Mouse (Mus musculus): Measurements from ENCODE around the gene BC004004.
"Not testable (repeated sequence)": the region's sequence is repeated elsewhere in the genome, so short reads cannot be mapped to it uniquely, and the experiment has no call there.

The BC004004 gene

DNA sequence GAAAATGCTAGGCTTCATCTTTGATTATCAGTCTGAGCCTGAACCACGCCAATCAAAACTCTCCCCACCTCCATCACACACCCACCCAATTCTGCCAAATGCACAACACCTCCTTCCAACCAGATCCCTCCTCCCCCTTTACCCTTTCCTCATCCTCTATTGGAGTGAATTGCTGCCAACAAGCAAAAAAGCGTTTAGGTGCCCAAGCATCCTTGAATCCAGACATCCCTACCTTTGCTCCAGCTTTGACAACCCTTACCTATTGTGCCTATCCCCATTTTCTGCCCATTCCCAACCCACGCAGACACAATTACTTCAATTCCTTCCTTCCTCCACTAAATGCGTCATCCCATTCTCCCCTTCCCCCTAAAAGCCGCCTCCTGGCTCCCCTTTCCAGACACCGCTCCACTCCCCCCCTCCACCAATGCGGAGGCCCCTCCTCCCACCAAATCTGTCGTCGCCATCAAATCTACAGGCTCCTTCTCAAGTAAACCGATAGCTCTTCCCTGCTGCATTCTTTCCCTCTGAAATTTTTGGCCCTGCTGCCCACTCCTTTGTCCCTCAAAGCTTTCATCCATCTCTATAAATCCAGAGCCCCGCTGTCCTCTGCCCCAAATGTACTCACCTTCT is 78.0 kb downstream of the BC004004 start:
- no peak for DNase-seq (ENCODE audit: low read depth, low spot score)

DNA sequence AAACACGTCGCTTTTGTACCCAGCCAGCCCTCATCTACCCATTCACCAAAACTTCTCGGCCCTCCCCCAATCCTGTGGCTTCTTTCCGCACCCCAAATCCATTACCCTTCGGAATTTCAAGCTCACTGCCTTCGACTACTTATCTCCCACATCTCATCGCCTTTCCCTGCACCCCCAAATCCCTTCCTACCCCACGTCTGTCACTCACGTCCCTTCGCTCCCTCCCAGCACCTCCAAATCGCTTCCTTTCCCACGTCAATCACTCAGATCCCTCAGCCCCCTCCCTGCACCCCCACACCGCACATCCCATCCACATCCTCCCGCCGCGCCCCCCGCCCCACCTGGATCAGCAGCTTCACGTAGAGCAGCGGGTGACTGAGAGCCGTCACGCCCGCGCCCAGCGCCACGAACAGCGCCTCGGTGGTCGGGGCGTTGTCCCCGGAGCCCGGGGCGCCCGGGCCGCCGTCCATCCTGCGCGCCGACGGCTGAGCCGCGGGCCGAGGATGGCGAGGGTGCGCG is 78.6 kb downstream of the BC004004 start:
- no peak for DNase-seq (ENCODE audit: low read depth, low spot score)

DNA sequence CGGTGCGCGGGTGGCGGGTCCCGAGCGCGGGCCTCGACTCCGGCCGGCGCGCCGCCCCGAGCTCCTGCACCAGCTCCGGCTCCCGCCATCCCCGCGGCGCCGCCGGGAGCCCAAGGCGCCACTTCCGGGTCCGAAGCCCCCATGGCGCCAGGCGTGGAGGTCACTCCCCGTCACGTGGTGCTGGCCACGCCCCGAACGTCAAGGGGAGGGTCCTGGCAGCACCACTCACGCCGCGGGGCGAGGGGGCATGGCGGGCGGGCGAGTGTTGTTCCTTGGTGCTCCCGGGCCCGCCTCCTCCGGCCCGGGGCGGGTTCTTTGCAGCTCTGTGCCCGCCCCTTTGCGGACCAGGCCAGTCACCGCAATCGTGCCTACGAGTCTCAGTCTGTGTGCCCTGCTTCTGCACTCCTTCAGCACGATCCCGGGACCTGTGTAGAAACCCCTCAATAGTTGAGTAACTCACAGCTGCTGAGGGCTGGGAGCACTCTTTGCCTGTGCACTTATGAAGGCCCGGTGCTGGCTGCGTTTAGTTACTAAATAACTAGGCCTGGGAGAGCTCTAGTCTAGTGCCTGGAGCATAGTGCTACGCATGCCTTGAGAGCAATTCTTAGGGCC is 79.2 kb downstream of the BC004004 start, which contains the start of gene Mtch1:
Gene Mtch1, minus strand, starts transcription at position 290 of the 612 bp plus-strand sequence.
- DNase-seq (ENCODE audit: low read depth, low spot score) = peak; percentile 96

DNA sequence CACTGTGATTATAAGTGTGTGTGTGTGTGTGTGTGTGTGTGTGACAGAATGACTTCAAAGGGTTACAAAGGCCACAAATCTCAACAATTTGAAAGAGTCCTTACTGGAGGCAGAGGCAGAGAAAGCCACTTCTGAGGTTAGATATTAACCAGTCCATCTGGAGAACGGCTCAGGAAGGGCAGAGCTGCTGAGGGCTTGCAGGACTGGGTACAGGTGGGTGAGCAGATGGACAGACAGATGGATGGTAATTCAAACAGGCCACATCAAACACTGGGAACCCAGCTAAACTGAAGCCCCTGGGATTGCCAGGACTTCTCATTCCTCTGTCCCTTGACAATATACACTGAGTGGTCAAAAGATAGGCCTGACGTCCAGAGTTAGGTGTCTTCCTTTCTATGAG is 80.4 kb downstream of the BC004004 start:
- DNase-seq (ENCODE audit: low read depth, low spot score) = no peak

DNA sequence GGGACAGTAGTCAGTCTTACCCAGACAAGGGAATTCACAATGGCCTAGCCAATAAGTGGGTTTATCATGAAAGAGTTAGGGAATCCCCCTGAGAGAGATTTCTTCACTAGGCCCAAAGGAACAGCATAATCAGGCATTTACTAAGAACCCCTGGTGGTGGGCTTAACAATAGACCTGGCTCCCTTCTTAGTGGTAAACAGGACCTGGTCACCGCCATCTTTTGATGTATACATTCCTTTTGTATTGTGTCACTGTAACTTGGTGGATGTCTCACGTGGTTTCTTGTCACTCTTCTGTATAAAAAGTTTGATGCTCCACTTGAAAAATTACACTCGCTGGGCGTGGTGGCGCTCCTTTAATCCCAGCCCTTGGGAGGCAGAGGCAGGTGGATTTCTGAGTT is 82.5 kb downstream of the BC004004 start:
- DNase-seq (ENCODE audit: low read depth, low spot score) = not testable (repeated sequence)

DNA sequence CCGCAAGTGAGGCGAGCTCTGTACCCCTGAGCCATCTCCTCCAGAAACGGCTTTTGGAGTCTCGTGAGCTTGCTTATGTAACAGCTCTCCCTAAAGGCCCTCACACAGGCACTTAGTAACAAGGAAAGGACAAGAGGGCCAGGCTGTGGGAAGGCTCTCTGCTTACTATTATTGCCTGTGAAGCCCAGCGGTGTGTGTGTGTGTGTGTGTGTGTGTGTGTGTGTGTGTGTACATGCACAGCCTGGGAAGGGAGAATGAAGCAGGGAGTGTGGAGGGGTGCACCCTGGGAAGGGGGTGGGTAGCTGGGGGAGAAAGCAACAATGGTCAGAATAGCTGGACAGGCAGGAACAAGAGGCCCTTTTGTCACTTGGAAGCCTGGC is 86.9 kb downstream of the BC004004 start:
- no peak for DNase-seq (ENCODE audit: low read depth, low spot score)

DNA sequence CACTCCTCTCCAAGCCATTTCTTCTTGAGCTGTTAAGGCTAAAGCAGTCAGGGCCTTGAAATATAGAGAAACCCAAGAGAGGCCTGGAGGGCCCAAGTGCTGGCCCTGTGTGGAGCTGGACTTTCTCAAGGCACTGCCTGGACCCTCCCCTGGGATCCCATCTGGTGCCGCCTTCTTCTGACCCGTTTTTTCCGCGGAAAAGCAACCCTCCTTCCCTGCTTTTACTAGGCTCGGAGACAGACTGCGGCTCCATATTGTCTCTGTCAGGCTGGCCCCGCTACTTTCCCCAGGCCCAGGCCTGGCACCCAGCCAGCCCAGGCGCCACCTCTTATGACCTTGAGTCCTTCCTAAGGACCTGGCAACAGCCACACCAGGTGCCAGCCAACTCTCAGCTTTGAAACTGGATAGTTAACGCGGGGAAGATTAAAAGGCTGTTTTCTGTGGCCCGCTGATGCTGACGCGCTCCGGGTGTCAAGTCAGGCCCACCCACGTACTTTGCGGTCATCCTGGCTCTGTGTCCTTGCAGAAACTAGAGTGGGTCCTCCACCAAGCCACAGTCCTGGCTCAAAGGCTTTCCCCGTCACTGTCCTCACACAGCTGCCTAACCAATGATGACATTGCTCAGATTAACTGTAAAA is 87.4 kb downstream of the BC004004 start:
- DNase-seq (ENCODE audit: low read depth, low spot score) = peak; percentile 89

DNA sequence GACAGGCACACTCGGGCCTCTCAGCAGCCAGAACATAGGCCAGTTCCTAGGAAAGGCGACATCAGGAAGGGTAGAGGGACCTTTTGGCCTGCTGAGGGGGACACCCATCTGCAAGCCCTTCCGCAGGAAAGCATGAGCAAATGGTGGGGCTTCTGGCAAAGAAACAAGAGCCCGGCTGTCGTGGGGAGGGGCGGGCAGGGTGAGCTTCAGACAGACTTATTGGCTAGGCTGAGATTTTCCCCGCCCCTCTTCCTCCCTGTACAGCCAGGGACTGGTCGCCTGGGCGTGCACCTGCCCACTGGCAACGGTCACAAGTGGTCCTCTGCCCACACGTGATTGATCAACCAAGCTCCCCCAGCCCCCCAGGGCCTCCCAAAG is 87.9 kb downstream of the BC004004 start:
- DNase-seq (ENCODE audit: low read depth, low spot score) = peak; percentile 77

DNA sequence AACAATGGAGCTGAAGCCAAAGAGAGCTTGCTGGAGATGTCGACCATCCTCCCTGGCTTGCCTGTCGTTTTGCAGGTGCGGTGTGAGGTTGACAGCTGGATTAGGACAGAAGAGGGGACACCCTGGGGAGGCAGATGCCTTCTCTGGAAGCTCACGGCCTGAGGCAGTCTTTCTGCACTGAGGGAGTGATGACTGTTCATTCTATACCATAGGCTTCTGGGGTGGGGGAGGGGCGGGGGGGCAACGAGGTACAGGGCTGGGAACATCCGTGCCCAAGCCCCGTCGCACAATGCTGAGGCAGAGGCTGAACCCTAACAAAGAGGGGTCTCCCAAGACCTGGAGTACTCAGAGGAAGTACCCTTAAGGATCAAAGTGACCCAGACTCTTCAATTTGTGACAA is 88.3 kb downstream of the BC004004 start:
- DNase-seq (ENCODE audit: low read depth, low spot score) = no peak

DNA sequence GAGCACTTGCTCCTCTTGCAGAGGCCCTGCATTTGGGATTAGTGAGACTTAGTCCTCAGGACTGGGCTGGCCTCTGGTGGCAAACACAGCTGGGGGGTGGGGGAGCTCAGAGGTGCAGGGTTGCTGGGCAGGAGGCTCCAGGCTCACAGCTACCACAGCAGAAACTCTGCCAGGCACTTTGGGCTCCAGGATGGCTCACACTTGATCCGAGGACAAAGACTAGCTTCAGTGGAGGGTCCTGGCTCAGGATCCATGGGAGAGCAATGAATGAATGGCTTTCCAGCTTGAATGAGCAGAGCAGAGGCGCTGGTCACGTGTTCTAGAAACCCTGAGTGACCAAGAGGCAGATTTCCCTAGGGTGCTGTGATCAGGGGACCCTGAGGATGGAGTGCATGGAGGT is 90.3 kb downstream of the BC004004 start:
- DNase-seq (ENCODE audit: low read depth, low spot score) = no peak

DNA sequence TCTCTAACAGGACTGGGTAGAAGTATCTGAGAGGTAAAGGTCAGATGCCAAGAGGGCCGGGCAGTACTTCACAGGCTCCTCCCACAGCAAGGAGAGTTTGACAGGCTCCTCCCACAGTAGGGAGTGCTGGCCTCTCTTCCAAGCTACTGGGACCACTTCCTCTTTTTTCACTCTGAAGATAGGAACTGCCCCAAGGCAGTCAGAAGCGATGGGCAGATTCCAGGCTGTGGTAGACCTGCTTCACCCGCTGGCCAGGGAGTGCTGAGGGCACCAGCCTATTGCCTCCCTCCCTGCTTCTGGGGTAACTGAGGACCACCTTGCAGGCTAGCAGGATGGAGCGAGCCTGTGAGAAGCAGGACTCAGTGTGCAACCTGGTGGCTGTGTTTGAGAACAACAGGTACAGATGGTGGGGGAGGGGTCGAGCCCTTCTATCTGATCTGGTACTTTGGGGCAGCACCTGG is 92.2 kb downstream of the BC004004 start, which contains the start of gene Fgd2:
Gene Fgd2, plus strand, starts transcription at position 154 of the 461 bp plus-strand sequence.
- DNase-seq (ENCODE audit: low read depth, low spot score) = no peak

DNA sequence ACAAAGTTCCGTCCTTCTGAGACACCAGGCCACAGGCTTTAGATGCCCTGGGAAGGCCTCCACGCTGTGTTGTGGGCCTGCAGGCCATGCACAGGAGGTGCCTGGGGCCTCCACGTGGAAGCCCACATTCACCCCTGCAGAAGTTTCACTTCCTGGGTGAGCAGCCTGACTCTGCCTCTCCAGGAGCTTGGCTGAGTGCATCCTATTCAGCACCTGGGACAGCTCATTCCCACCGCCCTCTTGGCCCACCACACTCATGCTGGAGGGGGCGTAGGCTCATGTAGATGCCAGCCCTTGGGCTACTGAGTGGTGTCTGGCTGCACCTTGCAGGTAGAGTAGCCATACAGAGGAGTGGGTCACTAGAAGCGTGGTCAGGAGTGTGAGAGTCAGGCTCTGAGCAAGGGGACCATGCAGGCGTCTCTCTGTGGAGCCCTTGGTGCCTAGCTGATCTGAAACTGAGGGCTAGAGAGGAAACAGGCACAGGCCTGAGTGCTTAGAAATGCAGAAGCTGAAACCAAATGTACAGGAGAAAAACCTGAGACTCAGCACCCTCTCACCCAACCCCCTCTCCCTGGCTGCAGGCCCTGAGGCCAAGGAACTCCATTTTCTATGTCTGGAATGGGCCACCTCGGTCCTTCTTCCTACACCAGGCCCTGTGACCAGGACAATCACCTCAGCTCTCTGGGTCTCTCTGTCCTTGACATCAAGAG is 93.5 kb downstream of the BC004004 start:
- no peak for DNase-seq (ENCODE audit: low read depth, low spot score)

DNA sequence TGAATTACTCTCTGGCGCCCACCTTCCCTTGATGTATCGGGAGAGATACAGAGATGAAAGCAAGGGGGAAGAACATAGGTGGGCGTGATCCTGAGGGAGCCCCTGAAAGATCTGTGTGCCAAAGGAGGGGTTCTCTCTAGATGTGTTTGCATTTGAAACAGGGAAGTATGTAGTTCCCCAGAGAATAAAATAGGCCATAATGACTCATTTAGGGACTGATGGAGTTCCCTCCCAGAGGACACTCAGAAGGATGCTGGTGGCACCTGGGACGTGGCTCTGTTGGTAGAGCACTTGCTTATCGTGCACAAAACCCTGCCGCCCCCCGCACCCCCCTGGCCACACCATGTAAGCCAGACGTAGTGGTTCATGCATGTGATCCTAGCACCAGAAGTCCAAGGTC is 94.5 kb downstream of the BC004004 start:
- no peak for DNase-seq (ENCODE audit: low read depth, low spot score)

All from skeletal muscle tissue, adult 2 months (tissue).